13 mouse cellular contexts compared by ENCODE assay signal in genomic region chr10:78589901-78590300, GRCm38 (mm10). TPM values are rescaled to one million over a fixed set of nuclear protein-coding genes. Genes with fewer than 3 reads are reported as not detected.
DNase-seq lines count a peak whose midpoint lies in the region; ATAC-seq lines count a peak whose summit lies in the region.
"Had no signal": no experiment of that assay in that cellular context is flagged by ENCODE, and none has a peak within 500 bp of the region (broad histone marks: within the 10 kb centered on the region; RNA-seq: fewer than 3 reads in every experiment).

No protein-coding gene starts in this region.

- H3K9ac ChIP-seq in kidney, embryonic 15.5 days, result 0 out of 2 replicates have a peak overlapping the region, but pooled peaks have one; percentile 9
- H3K9ac ChIP-seq in limb, embryonic 12.5 days (replicated peaks), result no peak overlapping the region

- WGBS in kidney, embryonic 15.5 days, result 96% methylated on average over 8 of the region's 8 CpGs
- WGBS in limb, embryonic 12.5 days, result 94% methylated on average over 8 of the region's 8 CpGs

- no peak for ATAC-seq in kidney, embryonic 15.5 days (replicated peaks; ENCODE audit: low FRiP score)
- no peak for ATAC-seq in limb, embryonic 12.5 days (ENCODE audit: insufficient number of reproducible peaks, insufficient read depth, low FRiP score, low TSS enrichment, low read depth)
- ATAC-seq: activated CD4-positive, CD25-positive, alpha-beta regulatory T cell, adult 4 months; forebrain, embryonic 14.5 days had no signal

- peak overlapping the region; percentile 70 for H3K4me2 ChIP-seq in kidney, embryonic 15.5 days
- peak overlapping the region; percentile 63; the same call in 1 of the 2 replicates for H3K4me2 ChIP-seq in limb, embryonic 12.5 days

- peaks cover 18% of the 10 kb centered on the region for H3K4me1 ChIP-seq in kidney, embryonic 15.5 days
- peaks cover 7% of the 10 kb centered on the region; the same call in 1 of the 2 replicates for H3K4me1 ChIP-seq in brown adipose tissue, adult 24 weeks (ENCODE audit: control insufficient read depth, insufficient read depth, insufficient read length, low read length)
- peaks cover 14% of the 10 kb centered on the region for H3K4me1 ChIP-seq in limb, embryonic 12.5 days (replicated peaks)

- H3K27ac ChIP-seq in kidney, embryonic 15.5 days, result 0 out of 2 replicates have a peak overlapping the region, but pooled peaks have one; percentile 86
- no peak overlapping the region for H3K27ac ChIP-seq in brown adipose tissue, adult 24 weeks (replicated peaks; ENCODE audit: low read depth, low read length)
- H3K27ac ChIP-seq in limb, embryonic 12.5 days, result no peak overlapping the region

- H3K4me3 ChIP-seq in kidney, embryonic 15.5 days (replicated peaks), result peak overlapping the region; percentile 60
- peak overlapping the region; percentile 99; the same call in 1 of the 2 replicates for H3K4me3 ChIP-seq in brown adipose tissue, adult 24 weeks (ENCODE audit: insufficient read depth, low read depth, low read length)
- no peak overlapping the region for H3K4me3 ChIP-seq in limb, embryonic 12.5 days (replicated peaks)

- H3K36me3 ChIP-seq in kidney, embryonic 15.5 days, result peaks cover 47% of the 10 kb centered on the region
- peaks cover 49% of the 10 kb centered on the region for H3K36me3 ChIP-seq in limb, embryonic 12.5 days

- peak; percentile 17 for DNase-seq in cerebellum, adult 11-12 months
- no peak for DNase-seq in cerebellum, adult 8-10 months
- DNase-seq in kidney, adult 18-20 months, result no peak
- DNase-seq in left cerebral cortex, adult 11 months (ENCODE audit: low spot score), result no peak
- no peak for DNase-seq in ovary, postnatal 36 days (ENCODE audit: low spot score)
- DNase-seq: kidney, postnatal 14 days; lung, postnatal 36 days had no signal

- no peaks in the 10 kb centered on the region for H3K27me3 ChIP-seq in kidney, embryonic 15.5 days
- no peaks in the 10 kb centered on the region for H3K27me3 ChIP-seq in limb, embryonic 12.5 days

- H3K9me3 ChIP-seq in kidney, embryonic 15.5 days (replicated peaks), result no peaks in the 10 kb centered on the region
- no peaks in the 10 kb centered on the region for H3K9me3 ChIP-seq in limb, embryonic 12.5 days
- H3K9me3 ChIP-seq: G1E had no signal

RNA-seq across cellular contexts. Expression of gene Syde1, which starts 1.9 kb away (rescaled TPM):
- polyA plus RNA-seq in kidney, embryonic 15.5 days (2015; fragmentation: Nextera tagmentation; extraction: Ambion mirVana), result 16.7 and 18.7 TPM in 2 replicates
- 16.9 and 18.4 TPM in 2 replicates for polyA plus RNA-seq in brown adipose tissue, adult 24 weeks (2012; ENCODE audit: insufficient read depth, insufficient read length, missing spikeins)
- polyA plus RNA-seq in limb, embryonic 12.5 days (2016; fragmentation: Nextera tagmentation; extraction: Ambion mirVana), result 19.0 and 19.7 TPM in 2 replicates
- polyA plus RNA-seq: G1E had no signal

RNA-seq across cellular contexts. Expression of gene Ilvbl, which starts 15.8 kb away (rescaled TPM):
- polyA plus RNA-seq in kidney, embryonic 15.5 days (2015; fragmentation: Nextera tagmentation; extraction: Ambion mirVana), result 45.3 and 50.3 TPM in 2 replicates
- polyA plus RNA-seq in brown adipose tissue, adult 24 weeks (2012; ENCODE audit: insufficient read depth, insufficient read length, missing spikeins), result 18.4 and 30.2 TPM in 2 replicates
- 49.0 and 49.2 TPM in 2 replicates for polyA plus RNA-seq in limb, embryonic 12.5 days (2016; fragmentation: Nextera tagmentation; extraction: Ambion mirVana)

RNA-seq across cellular contexts. Expression of gene Olfr1357, which starts 28.0 kb away (rescaled TPM):
- not detected in 2 replicates for polyA plus RNA-seq in kidney, embryonic 15.5 days (2015; fragmentation: Nextera tagmentation; extraction: Ambion mirVana)
- polyA plus RNA-seq in brown adipose tissue, adult 24 weeks (2012; ENCODE audit: insufficient read depth, insufficient read length, missing spikeins), result not detected in 2 replicates
- not detected in 2 replicates for polyA plus RNA-seq in limb, embryonic 12.5 days (2016; fragmentation: Nextera tagmentation; extraction: Ambion mirVana)
- polyA plus RNA-seq: activated CD4-positive, CD25-positive, alpha-beta regulatory T cell, adult 4 months; forebrain, embryonic 14.5 days; G1E had no signal
